Mouse (Mus musculus): ENCODE measurements at regions not wholly inside any gene's neighbourhood (a gene's known extent, or its start where the extent isn't known, plus 50 kb on each side); places are given as distances from the start of the nearest gene placed in this dataset.

DNA sequence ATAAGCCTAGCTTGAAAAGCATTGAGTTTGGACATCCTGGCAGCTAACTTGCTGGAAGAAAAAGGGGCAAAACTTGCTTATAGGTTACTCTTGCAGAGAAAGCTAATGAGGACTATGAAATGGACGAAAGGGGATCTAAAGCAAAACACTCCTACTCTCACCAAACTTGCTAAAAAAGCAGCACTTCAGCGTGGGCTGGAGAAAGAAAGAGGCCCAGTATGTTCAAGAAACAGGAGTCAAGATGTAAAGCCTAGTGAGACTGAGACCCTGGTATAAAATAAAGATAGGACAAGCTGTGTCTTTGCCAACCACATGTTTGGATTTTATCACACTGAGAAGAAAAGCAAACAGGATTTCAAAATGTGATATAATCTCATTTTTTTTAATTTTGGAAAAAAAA, 153.5 kb upstream of the Setmar start:
- TF ChIP-seq POLR2A (IDR thresholded peaks at IDR 0.05; ENCODE audit: borderline replicate concordance, insufficient read depth, low read length) (no peak), CTCF (IDR thresholded peaks at IDR 0.05; ENCODE audit: borderline replicate concordance, insufficient read depth, low read depth, low read length) (no peak)

Data from cerebellum, adult 2 months (tissue).